Mouse (Mus musculus) megakaryocyte-erythroid progenitor cell, adult 5-6 weeks (primary cell): ENCODE results near the gene Tspan32. TPM values are rescaled to one million over a fixed set of nuclear protein-coding genes. Genes with fewer than 3 reads are reported as not detected.

ENCODE experiments used
- ATAC-seq: replicated peaks from 2 replicates; pipeline ENCODE4 v1.8.0; 2016; ENCODE audit warnings: mild to moderate bottlenecking, inconsistent platforms; ENCODE audit not compliant: severe bottlenecking, poor library complexity, low FRiP score, low TSS enrichment
- total RNA-seq, 2 experiments: library from RNA; stranded (forward) in 1 of 2; stranded (reverse) in 1 of 2; fragments of 200-1000, 215-1000 nt in 1 of 2; fragments of >200 nt in 1 of 2; fragmentation: Nextera tagmentation in 1 of 2; gene quantifications; 2 replicates each; pipeline ENCODE4 v1.2.3; 2014 to 2017

Gene Tspan32
- total RNA-seq, 2 experiments from 2014 or later, result 94.2 to 191 TPM

DNA sequence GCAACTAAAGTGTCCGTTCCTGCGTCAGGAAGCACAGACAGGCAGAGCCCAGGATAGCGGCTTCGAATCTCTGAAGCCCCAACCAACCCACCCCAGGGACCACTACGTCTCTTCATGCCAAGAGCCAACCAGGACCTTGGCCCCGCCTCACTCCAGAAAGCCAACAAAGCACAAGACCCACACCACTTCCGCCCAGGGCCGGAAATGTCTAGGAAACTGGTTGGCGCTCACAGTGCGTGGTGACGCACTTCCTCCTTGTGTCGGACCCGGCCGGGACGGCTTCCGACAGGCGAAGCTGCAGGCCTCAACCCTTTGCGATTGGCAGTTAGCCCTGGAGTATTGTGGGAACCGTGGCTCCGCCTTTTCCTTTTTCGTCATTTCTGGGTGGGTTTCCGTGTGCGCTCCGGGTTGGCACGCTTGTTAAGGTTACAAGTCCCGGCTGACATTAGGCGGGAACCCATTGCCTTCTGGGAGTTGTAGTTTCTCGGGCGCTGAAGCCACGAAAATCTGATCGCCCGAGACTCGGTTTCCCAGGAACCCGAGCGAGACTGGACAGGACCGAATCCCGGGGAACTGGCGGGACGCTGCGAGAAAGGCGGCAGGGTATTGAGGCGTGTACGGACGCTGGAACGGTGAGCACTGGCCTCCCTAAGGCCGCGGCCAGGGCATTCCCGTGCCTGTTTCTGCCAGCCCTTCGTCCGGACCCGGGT lies 64.2 kb downstream of the Tspan32 start, which contains the start of gene Tssc4:
TSS of gene Tssc4 (plus strand) at position 368 of the 710 bp plus-strand sequence.
- ATAC-seq, result peak; percentile 81

Other genes with a start within 250 kb of the Tspan32 start
- gene Th, start 73.9 kb upstream of the Tspan32 start, total RNA-seq (2014; fragmentation: Nextera tagmentation), result not detected in 2 replicates
- not detected in 2 replicates for gene Th, start 73.9 kb upstream of the Tspan32 start, total RNA-seq (2017)
- not detected in 2 replicates for gene Ascl2, start 35.8 kb upstream of the Tspan32 start, total RNA-seq (2014; fragmentation: Nextera tagmentation)
- gene Ascl2, start 35.8 kb upstream of the Tspan32 start, total RNA-seq (2017), result 0.99 TPM in 1 of 2 replicates, not detected in the other
- 194 and 203 TPM in 2 replicates for gene Cd81, start 47.7 kb downstream of the Tspan32 start, total RNA-seq (2014; fragmentation: Nextera tagmentation)
- gene Cd81, start 47.7 kb downstream of the Tspan32 start, total RNA-seq (2017), result 214 and 238 TPM in 2 replicates
- 36.9 and 58.7 TPM in 2 replicates for gene Tssc4, start 64.2 kb downstream of the Tspan32 start, total RNA-seq (2014; fragmentation: Nextera tagmentation)
- 15.5 and 37.8 TPM in 2 replicates for gene Tssc4, start 64.2 kb downstream of the Tspan32 start, total RNA-seq (2017)
- gene Trpm5, start 89.6 kb downstream of the Tspan32 start, total RNA-seq (2014; fragmentation: Nextera tagmentation), result 0.13 TPM in 1 of 2 replicates, not detected in the other
- 2.3 TPM in 1 of 2 replicates, not detected in the other for gene Trpm5, start 89.6 kb downstream of the Tspan32 start, total RNA-seq (2017)
- gene Kcnq1, start 101.3 kb downstream of the Tspan32 start, total RNA-seq (2014; fragmentation: Nextera tagmentation), result 0.46 TPM in 1 of 2 replicates, not detected in the other
- not detected in 2 replicates for gene Kcnq1, start 101.3 kb downstream of the Tspan32 start, total RNA-seq (2017)